3 mouse cellular contexts compared by ENCODE assay signal in the genomic region with DNA sequence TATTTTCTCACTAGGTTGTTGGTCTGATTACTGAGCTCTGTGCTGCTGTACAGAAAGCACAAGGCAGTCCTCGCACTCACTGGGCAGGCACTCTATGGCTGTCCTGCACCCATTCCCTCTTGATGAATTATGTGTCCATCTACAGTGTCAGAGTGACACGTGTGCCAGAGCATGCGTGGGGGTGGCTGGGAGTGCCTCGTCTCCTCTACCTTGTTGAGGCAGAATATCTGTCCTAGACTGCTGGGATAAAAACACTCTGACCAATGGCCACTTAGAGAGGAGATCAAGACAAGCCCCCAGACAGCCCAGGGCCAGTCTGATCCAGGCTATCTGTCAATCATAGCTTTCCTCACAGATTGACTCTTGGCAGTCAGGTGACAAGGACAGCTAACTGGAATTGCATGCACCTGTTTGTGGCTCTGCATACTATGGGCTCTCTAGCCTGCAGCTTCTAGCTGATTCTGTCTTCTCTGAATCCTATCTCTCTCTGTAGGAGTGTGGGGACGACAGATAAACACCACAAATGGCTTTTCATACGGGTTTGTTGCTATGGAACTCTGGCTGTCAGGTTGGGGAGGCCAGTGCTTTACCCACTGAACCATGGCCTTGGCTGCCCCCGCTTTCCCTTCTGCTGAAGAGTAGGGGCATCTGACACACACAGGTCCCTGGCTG. TPM values are rescaled to one million over a fixed set of nuclear protein-coding genes. Genes with fewer than 3 reads are reported as not detected.
"Had no signal": no experiment of that assay in that cellular context is flagged by ENCODE, and none has a peak within 500 bp of the region (broad histone marks: within the 10 kb centered on the region; RNA-seq: fewer than 3 reads in every experiment).

No protein-coding gene starts in this region.

RNA-seq across cellular contexts. Expression of a gene that starts 27.5 kb away (rescaled TPM):
- total RNA-seq: gastrocnemius, adult 2 months; gastrocnemius, postnatal 25 days had no signal

RNA-seq across cellular contexts. Expression of a gene that starts 51.4 kb away (rescaled TPM):
- total RNA-seq: granulocyte monocyte progenitor cell, adult 5-6 weeks had no signal
